Mouse (Mus musculus): ENCODE results near the gene Mthfd1l.

DNA sequence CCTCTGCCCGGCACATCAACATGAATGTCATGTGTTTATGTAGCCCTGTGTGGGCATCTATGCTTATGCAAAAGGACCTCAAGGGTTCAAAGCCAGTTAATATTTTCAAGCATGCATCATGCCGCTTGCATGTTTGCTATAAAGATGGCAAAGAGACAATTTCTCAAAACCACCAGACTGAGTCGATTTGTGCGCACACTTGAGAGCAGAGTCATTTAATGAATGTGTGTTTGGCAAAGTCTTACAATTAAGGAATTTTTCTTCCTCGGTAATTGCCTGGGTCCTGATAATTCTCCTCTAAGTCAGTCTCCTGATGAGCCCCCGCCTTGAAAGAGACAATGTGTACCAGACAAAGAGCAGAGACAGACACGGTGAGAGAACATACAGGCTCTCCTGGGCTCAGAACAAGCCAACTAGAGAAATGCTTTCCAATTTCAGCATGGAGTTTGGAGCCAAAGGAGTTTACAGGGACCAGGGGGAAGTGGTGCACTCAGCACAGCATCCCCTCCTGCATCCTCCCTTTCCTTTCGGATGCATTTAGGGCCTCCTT, 186.7 kb downstream of the Mthfd1l start:
- TF ChIP-seq POLR2A (IDR thresholded peaks at IDR 0.05; ENCODE audit: extremely low read depth, insufficient read depth, low read length) (no peak), CTCF (IDR thresholded peaks at IDR 0.05; ENCODE audit: extremely low read depth, insufficient read depth, low read length) (no peak)
